Mouse (Mus musculus) limb, embryonic 15.5 days (tissue): ENCODE measurements around the gene Rasa4. TPM values are rescaled to one million over a fixed set of nuclear protein-coding genes. Genes with fewer than 3 reads are reported as not detected.
"Not testable (repeated sequence)": the region's sequence is repeated elsewhere in the genome, so short reads cannot be mapped to it uniquely, and the experiment has no call there.

Experiments
- ATAC-seq: fragments of 200-750 bp; cut with Nextera tagmentation; 2 replicates; pipeline ENCODE4 v1.8.0; 2017; ENCODE audit warnings: low read depth, moderate TSS enrichment; ENCODE audit not compliant: insufficient number of reproducible peaks, low FRiP score, low TSS enrichment
- H3K27ac ChIP-seq: fragments of 300-500 bp; sonication (generic); 2 replicates; pipeline ENCODE4 v1.5.1; 2015; ENCODE audit warnings: moderate library complexity, mild to moderate bottlenecking, inconsistent platforms
- H3K27me3 ChIP-seq: fragments of 300-500 bp; sonication (generic); 2 replicates; pipeline ENCODE4 v1.6.1; 2015; ENCODE audit warnings: inconsistent platforms
- H3K36me3 ChIP-seq: fragments of 300-500 bp; sonication (generic); 2 replicates; pipeline ENCODE4 v1.6.1; 2015; ENCODE audit warnings: inconsistent platforms
- H3K4me1 ChIP-seq: fragments of 300-500 bp; sonication (generic); 2 replicates; pipeline ENCODE4 v1.6.1; 2015; ENCODE audit warnings: inconsistent platforms
- H3K4me2 ChIP-seq: fragments of 300-500 bp; sonication (generic); 2 replicates; pipeline ENCODE4 v1.6.1; 2015; ENCODE audit warnings: mild to moderate bottlenecking, inconsistent platforms
- H3K4me3 ChIP-seq: fragments of 300-500 bp; sonication (generic); 2 replicates; pipeline ENCODE4 v1.5.1; 2015; ENCODE audit warnings: mild to moderate bottlenecking, inconsistent platforms
- H3K9ac ChIP-seq: fragments of 300-500 bp; sonication (generic); 2 replicates; pipeline ENCODE4 v1.6.1; 2015; ENCODE audit warnings: inconsistent platforms
- H3K9me3 ChIP-seq: fragments of 300-500 bp; sonication (generic); 2 replicates; pipeline ENCODE4 v1.6.1; 2016; ENCODE audit warnings: inconsistent platforms
- WGBS: fragments of 180-500 bp; shearing (Covaris S2); methylation state at CpG from one replicate; pipeline ENCODE4 v1.1.7; 2015; 5-methylcytosine and 5-hydroxymethylcytosine counted together
- polyA plus RNA-seq: library from polyadenylated mRNA; unstranded; fragments of >200 nt; fragmentation: Nextera tagmentation; extraction: Ambion mirVana; gene quantifications from 2 replicates; pipeline ENCODE4 v1.2.1, GENCODE M21; 2015

The Rasa4 gene
- 12.1 and 13.6 TPM in 2 replicates for polyA plus RNA-seq

DNA sequence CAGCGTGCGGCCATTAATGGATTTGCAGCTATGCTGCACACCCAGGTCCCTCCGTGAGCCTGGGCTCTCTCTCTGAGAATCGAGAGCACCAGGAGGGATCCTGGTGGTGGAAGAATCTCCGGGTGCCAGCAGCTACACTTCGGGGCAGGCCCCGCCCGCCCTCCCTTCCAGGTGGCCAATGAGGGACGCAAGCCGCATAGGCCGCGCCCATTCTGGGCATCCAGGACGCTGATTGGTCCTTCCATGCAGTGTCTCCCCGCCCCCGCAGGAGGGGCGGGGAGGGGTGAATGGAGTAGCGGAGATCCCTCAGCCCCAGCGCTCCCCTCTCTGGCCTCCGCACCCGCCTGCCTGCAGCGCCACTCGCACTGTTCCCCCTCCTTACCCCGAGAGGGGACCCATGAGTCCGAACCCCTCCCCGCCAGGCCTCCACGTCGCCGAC, at the start of gene Rasa4:
Gene Rasa4 (plus strand): TSS at position 248 of the 439 bp plus-strand sequence.
- peak within 1 kb of the TSS; percentile 59 for H3K27ac ChIP-seq
- 0% methylated on average over 26 of the region's 28 CpGs for WGBS

DNA sequence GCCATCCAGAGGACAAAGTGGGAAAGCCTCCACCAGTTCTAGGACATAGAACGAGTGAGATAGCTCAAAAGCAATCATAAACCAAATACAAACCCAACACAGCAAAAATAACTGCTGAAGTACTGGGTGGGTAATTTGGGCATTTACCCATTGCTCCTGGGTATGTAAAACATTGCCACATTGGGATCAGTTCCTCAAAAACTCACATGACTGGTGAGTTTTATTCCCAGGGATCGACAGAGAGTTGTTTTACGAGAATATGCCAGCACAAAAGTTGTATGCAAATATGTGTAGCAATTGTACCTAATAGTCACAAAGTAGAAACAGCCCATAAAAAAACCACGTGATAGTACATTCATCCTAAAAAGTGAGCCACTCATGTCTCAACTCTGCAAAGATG, 48.8 kb upstream of the Rasa4 start:
- WGBS: 71% methylated on average over 4 of the region's 4 CpGs
- peaks cover 32% of the 10 kb centered on the region for H3K36me3 ChIP-seq

More for the DNA sequence above, at the start of gene Rasa4:
- peak; percentile 96 for ATAC-seq
- Histone ChIP-seq H3K27me3 (peaks cover 13% of the 10 kb centered on the region; the same call in 1 of the 2 replicates), H3K9ac (peak within 1 kb of the TSS; percentile 47), H3K9me3 (no peaks in the 10 kb centered on the region), H3K36me3 (0 out of 2 replicates have a peak, but pooled peaks cover 2% of the 10 kb centered on the region), H3K4me3 (peak within 1 kb of the TSS; percentile 63), H3K4me1 (peaks cover 24% of the 10 kb centered on the region), H3K4me2 (peak within 1 kb of the TSS; percentile 92)

DNA sequence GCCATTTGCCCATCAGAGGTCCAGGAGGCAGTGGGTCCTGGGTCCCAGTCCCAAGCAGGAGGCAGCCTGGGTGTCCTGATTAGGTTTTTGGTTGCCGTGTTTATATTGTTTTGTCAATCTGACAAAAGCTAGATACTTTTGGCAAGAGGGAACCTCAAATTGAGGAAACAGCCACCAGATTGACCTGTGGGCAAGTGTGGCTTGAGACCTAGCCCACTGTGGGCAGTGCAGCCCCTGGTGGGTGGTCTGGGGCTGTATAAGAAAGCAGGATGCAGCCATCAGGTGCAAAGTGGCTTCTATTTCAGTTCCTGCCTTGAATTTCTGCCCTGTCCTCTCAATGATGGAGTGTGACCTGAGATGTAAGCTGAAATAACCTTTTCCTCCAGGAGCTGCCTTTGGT, 48.4 kb upstream of the Rasa4 start:
- Histone ChIP-seq H3K4me1 (no peaks in the 10 kb centered on the region), H3K9me3 (no peaks in the 10 kb centered on the region), H3K27me3 (no peaks in the 10 kb centered on the region), H3K4me2 (no peak overlapping the region), H3K27ac (no peak overlapping the region), H3K9ac (no peak overlapping the region), H3K36me3 (peaks cover 28% of the 10 kb centered on the region), H3K4me3 (no peak overlapping the region)
- no peak for ATAC-seq
- 86% methylated on average over 1 of the region's 1 CpGs for WGBS

More for the DNA sequence above, 48.8 kb upstream of the Rasa4 start:
- no peak overlapping the region for H3K4me3 ChIP-seq
- no peak for ATAC-seq
- H3K4me2 ChIP-seq: no peak overlapping the region
- H3K27ac ChIP-seq: no peak overlapping the region
- no peaks in the 10 kb centered on the region for H3K4me1 ChIP-seq
- no peak overlapping the region for H3K9ac ChIP-seq
- no peaks in the 10 kb centered on the region for H3K27me3 ChIP-seq
- no peaks in the 10 kb centered on the region for H3K9me3 ChIP-seq

DNA sequence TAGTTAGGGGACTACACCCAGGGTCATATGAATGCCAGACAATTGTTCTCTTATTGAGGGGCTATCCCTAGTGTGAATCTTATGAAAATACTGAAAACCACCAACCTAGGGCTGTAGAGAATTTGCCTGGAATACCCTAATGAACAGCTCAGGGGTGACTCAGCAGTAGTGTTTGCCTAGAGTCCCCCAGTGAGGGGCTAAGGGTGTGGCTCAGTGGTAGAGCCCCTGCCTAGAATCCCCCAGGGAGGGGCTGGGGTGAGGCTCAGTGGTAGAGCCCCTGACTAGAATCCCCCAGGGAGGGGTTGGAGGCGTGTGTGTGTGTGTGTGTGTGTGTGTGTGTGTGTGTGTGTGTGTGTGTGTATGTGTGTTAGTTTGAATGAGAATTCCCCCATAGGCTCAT, 47.0 kb upstream of the Rasa4 start:
- H3K4me2 ChIP-seq: no peak overlapping the region
- WGBS: 78% methylated on average over 1 of the region's 1 CpGs
- no peak overlapping the region for H3K27ac ChIP-seq
- H3K4me1 ChIP-seq: 0 out of 2 replicates have a peak, but pooled peaks cover 5% of the 10 kb centered on the region
- peaks cover 14% of the 10 kb centered on the region for H3K36me3 ChIP-seq
- no peak for ATAC-seq
- H3K4me3 ChIP-seq: no peak overlapping the region
- H3K9ac ChIP-seq: no peak overlapping the region
- H3K27me3 ChIP-seq: no peaks in the 10 kb centered on the region
- no peaks in the 10 kb centered on the region for H3K9me3 ChIP-seq

DNA sequence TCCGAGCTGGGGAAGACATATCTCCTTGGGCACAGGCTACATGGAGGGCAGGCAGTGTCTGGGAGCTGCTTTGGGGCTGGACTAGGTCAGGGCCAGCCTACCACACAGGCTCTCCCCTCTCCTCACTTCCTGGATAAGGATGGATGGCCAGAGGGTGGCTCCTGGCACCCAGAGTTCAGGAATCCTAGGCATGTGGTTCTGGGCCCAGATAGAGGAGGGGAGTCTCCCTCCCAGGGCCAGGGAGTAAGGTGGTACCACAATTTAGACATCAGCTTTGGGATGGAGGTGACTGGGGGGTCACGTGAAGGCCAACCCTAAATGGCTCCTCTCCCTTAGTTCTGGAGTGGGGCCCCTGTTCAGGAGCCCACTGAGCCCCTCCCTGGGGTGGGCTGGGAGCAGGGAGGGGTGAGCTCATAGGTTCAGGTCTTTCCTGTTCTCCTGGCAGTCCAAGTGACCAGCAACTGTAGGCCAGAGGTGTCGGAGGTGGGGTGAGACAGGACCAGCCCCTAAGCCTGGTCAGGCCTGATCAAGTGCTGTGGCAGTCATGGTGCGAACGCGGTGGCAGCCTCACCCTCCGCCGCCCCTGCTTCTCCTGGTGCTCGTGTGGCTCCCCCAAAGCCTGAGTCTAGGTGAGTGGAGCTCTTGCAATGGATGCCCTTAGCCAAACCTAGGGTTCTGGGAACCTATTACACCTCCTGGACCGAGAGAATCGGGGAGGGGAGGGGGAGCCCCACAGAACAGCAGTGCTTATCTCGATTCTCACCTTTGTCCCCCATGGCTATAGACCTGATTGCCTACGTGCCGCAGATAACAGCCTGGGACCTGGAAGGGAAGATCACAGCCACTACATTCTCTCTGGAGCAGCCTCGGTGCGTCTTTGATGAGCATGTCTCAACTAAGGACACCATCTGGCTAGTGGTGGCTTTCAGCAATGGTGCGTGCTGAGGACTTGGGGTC, 45.2 kb upstream of the Rasa4 start, which contains the start of gene Upk3b:
Gene Upk3b (plus strand): TSS at position 239 of the 957 bp plus-strand sequence.
- no peak within 1 kb of the TSS for H3K4me2 ChIP-seq
- no peak for ATAC-seq
- H3K4me1 ChIP-seq: 0 out of 2 replicates have a peak, but pooled peaks cover 5% of the 10 kb centered on the region
- H3K4me3 ChIP-seq: no peak within 1 kb of the TSS
- no peaks in the 10 kb centered on the region for H3K27me3 ChIP-seq
- H3K27ac ChIP-seq: no peak within 1 kb of the TSS
- no peak within 1 kb of the TSS for H3K9ac ChIP-seq
- H3K36me3 ChIP-seq: no peaks in the 10 kb centered on the region
- no peaks in the 10 kb centered on the region for H3K9me3 ChIP-seq
- WGBS: 67% methylated on average over 17 of the region's 17 CpGs

DNA sequence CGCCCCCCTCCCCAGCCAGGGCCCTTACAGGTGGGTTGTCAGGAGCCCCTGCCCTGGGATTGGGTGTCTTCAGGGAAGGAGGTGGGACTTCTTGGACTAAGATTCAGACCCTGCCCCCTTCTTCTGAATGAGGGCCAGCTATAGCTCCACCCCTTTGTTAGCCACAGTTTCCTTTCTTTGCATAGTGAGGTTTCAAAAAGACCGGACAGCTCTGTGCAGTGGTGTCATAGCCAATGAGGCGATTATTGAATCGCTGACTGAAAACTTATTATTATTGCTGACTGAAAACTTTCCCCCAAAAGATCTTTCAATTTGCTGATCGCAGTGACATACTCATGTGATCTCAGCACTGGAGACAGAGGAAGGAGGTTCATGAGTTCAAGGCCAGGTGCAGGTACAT, 43.5 kb upstream of the Rasa4 start:
- H3K36me3 ChIP-seq: no peaks in the 10 kb centered on the region
- no peaks in the 10 kb centered on the region for H3K9me3 ChIP-seq
- no peak overlapping the region for H3K27ac ChIP-seq
- no peaks in the 10 kb centered on the region for H3K27me3 ChIP-seq
- no peak overlapping the region for H3K9ac ChIP-seq
- 0 out of 2 replicates have a peak, but pooled peaks cover 5% of the 10 kb centered on the region for H3K4me1 ChIP-seq
- no peak overlapping the region for H3K4me2 ChIP-seq
- no peak for ATAC-seq
- WGBS: 50% methylated on average over 5 of the region's 5 CpGs
- no peak overlapping the region for H3K4me3 ChIP-seq

DNA sequence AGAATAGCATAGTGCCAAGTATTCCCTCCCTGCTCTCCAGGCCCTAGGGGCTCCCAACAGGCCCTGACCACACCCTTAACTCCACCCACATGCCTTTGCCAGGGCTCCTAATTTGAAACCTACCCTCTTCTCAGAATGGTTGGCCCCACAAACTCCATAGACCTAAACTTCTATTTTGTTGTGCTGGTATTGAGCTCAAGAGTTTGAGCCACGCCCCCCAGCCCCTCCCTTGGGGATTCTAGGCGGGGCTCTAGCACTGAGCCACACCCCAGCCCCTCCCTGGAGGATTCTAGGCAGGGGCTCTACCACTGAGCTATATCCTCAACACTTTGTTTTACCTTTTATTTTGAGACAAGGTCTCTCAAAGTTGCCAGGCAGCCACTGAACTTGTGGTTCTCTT, 42.5 kb upstream of the Rasa4 start:
- Histone ChIP-seq H3K9ac (no peak overlapping the region), H3K27me3 (no peaks in the 10 kb centered on the region), H3K9me3 (no peaks in the 10 kb centered on the region), H3K36me3 (no peaks in the 10 kb centered on the region), H3K4me1 (0 out of 2 replicates have a peak, but pooled peaks cover 7% of the 10 kb centered on the region), H3K4me2 (no peak overlapping the region), H3K4me3 (no peak overlapping the region), H3K27ac (no peak overlapping the region)
- ATAC-seq: 0 out of 2 replicates have a peak, but pooled peaks have one; percentile 35
- 30% methylated on average over 2 of the region's 2 CpGs for WGBS

DNA sequence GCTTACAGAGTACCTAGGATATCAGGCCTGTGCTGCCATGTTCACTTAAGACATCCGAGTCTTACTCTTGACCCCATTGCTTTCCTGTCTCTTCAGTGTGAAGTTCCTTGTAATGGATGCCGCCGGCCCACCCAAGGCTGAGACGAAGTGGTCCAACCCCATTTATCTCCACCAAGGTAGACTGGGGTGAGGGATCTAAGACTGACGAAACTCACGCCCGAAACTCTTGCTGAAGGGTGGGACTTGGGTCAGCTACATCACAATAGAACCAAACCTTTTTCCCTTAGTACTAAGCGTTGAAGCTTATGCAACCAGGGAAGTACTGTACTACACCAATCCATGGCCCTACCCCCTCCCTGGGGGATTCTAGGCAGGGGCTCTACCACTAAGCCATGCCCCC, 42.0 kb upstream of the Rasa4 start:
- Histone ChIP-seq H3K4me3 (no peak overlapping the region), H3K9ac (no peak overlapping the region), H3K27me3 (no peaks in the 10 kb centered on the region), H3K9me3 (no peaks in the 10 kb centered on the region), H3K4me1 (0 out of 2 replicates have a peak, but pooled peaks cover 11% of the 10 kb centered on the region), H3K4me2 (no peak overlapping the region), H3K27ac (no peak overlapping the region), H3K36me3 (no peaks in the 10 kb centered on the region)
- 92% methylated on average over 8 of the region's 8 CpGs for WGBS
- ATAC-seq: no peak

DNA sequence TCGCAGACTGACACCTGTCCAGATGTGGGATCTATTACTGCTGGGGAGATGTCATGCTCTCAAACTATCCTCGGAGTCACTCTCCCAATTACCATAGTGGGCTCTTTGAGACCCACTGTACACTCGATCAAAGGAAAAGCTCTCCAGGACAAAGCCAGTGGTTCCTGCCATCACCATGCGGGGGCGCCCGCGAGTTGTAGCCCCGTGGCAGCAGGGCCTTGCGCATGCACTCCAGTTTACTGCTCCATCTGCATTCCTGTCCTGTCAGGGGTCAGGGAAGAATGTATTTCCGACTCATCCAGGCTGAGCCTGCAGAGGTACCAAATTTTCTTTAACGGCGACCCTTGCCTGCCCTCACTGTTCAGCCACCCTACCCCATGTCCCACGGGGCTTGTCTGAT, 38.9 kb upstream of the Rasa4 start:
- ATAC-seq: no peak
- Histone ChIP-seq H3K4me2 (no peak overlapping the region), H3K27me3 (no peaks in the 10 kb centered on the region), H3K36me3 (no peaks in the 10 kb centered on the region), H3K27ac (no peak overlapping the region), H3K9me3 (no peaks in the 10 kb centered on the region), H3K4me3 (no peak overlapping the region), H3K9ac (no peak overlapping the region), H3K4me1 (0 out of 2 replicates have a peak, but pooled peaks cover 11% of the 10 kb centered on the region)
- WGBS: 63% methylated on average over 13 of the region's 13 CpGs

DNA sequence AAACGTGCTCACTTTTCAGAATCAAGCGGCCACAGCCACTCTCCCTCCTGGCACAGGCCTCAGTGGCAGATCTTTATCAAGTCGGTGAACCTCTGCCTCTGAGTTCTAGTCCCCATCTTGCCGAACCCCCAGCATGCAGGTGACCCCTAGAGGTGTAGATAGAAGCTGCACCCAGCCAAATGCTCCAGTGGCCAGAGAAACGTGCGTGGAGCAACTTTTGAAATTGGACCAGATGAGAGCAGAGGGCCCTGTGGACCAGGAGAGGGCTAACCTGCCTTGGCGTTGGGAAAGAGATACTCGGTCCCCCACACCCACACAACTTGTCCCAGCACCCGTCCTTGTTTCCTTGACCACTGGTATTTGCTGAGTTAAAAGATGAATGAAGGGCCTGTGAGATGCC, 38.3 kb upstream of the Rasa4 start:
- WGBS: 32% methylated on average over 9 of the region's 9 CpGs
- Histone ChIP-seq H3K4me2 (no peak overlapping the region), H3K36me3 (no peaks in the 10 kb centered on the region), H3K9ac (no peak overlapping the region), H3K27me3 (no peaks in the 10 kb centered on the region), H3K9me3 (no peaks in the 10 kb centered on the region), H3K4me1 (0 out of 2 replicates have a peak, but pooled peaks cover 11% of the 10 kb centered on the region), H3K27ac (no peak overlapping the region), H3K4me3 (no peak overlapping the region)
- ATAC-seq: no peak

DNA sequence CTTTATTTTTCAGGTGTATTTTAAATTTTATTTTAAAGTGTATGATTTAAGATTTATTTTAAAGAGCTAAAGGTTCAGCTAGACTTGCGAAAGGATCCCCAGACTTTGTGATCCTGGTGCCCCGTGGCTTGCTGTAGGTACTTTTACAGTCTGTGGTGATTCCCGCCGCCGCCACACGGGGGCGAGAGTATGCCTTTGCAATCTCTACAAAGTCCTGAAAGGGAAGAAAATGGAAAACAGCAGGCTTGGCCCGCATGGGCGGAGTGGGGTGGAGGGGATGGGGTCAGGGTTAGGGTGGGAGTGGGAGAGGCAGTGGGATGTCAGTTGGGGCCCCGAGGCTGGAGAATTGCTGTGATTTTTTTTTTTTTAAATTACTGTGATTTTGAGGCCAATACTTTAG, 37.7 kb upstream of the Rasa4 start:
- Histone ChIP-seq H3K4me2 (no peak overlapping the region), H3K27ac (no peak overlapping the region), H3K4me3 (no peak overlapping the region), H3K36me3 (no peaks in the 10 kb centered on the region), H3K9ac (no peak overlapping the region), H3K9me3 (no peaks in the 10 kb centered on the region), H3K27me3 (no peaks in the 10 kb centered on the region), H3K4me1 (0 out of 2 replicates have a peak, but pooled peaks cover 10% of the 10 kb centered on the region)
- 4% methylated on average over 10 of the region's 10 CpGs for WGBS
- no peak for ATAC-seq

DNA sequence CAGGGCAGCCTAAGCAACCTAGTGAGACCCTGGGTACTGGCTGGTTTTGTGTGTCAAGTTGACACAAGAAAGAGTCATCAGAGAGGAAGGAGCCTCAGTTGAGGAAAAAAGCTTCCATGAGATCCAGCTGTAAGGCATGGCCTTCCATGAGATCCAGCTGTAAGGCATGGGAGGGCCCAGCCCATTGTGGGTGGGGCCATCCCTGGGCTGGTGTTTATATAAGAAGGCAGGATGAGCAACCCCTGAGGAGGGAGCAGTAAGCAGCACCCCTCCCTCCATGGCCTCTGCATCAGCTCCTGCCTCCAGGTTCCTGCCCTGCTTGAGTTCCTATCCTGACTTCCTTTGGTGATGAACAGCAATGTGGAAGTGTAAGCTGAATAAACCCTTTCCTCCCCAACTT, 35.2 kb upstream of the Rasa4 start:
- H3K4me1 ChIP-seq: peaks cover 16% of the 10 kb centered on the region
- ATAC-seq, H3K27ac ChIP-seq, H3K4me2 ChIP-seq, H3K9ac ChIP-seq, H3K4me3 ChIP-seq, H3K36me3 ChIP-seq, H3K27me3 ChIP-seq, H3K9me3 ChIP-seq: not testable (repeated sequence)
